Mouse (Mus musculus): ENCODE measurements around the gene Espnl.

Espnl gene

GRCm38 (mm10) chr1:91324646-91325045 lies 2.8 kb downstream of the Espnl start:
- no peak for DNase-seq (ENCODE audit: low spot score)

GRCm38 (mm10) chr1:91325488-91326042 lies 3.7 kb downstream of the Espnl start:
- DNase-seq (ENCODE audit: low spot score) = no peak

DNA sequence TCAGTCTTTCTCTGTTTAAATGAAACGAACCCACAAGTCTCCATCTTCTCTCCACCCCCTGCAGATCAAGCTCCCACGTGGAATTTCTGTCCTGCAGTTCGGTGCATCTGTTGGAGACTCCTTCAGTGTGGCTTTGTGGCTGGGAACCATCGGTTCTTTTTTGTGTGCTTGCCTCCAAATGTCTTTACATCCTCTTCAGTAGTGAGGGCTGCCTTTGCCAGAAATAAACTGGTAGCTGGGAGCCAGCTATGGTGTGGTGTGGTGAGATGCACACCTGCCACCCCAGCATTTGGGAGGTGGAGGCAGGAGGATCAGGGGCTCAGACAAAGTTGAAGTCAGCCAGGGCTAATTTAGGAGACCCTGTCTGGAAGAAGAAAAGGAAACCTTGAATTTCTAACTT lies 10.2 kb downstream of the Espnl start:
- no peak for DNase-seq (ENCODE audit: low spot score)

- DNase-seq (ENCODE audit: low spot score) = no peak
Observed at GRCm38 (mm10) chr1:91333582-91333981, 11.7 kb downstream of the Espnl start.

GRCm38 (mm10) chr1:91337355-91337754 lies 15.5 kb downstream of the Espnl start:
- DNase-seq (ENCODE audit: low spot score) = no peak

DNA sequence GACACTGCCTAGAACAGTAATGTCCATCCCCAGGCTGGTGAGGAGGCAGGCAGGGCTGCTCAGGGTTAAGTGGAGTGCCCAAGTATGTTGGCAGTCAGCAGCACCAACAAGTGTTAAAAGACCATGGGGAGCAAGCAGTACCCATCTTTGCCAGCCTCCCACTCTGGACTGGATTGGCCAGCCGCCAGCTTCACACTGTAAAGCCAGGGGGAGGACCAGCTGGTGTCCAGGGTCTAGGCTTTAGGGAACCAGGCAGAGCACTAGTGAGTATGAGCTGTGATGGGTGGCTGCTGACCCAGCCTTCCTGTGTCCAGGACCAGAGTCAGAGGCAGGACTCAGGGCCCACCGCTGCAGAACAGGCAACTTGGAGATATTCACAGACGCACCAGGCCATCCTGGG lies 22.1 kb downstream of the Espnl start:
- peak; percentile 13 for DNase-seq (ENCODE audit: low spot score)

DNA sequence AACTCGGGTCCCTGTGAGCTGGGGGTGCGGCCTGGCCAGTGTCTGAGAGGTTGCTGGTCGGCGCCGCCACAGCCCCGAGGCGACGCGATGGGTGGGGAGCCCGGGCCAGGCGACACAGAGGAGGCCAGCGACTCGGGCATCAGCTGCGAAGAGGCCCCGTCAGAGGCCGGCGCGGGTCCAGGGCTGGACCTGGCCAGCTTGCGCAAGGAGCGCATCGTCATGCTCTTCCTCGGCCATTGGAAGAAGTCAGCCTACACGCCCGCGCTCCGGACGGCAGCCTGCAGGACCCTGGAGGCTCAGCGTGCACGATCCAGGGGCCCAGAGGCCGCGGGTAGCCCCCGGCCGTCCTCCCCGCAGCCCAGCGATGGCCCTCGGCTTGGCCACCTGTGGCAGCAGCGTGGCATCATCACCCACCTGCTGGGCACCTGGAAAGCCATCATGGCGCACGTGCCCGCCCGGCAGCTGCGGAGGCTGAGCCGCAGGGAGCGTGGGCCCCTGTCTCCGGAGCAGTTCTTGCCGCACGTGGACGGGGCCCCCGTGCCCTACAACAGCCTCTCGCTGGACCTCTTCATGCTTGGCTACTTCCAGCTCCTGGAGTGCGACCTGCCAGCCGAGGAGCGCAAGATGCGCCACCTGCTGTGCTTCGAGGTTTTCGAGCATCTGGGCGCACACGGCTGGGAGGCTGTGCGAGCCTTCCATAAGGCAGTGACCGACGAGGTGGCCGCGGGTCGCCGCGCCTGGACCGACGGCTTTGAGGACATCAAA lies 23.2 kb downstream of the Espnl start:
- DNase-seq (ENCODE audit: low spot score) = no peak

GRCm38 (mm10) chr1:91346892-91347291 lies 25.0 kb downstream of the Espnl start:
- peak; percentile 45 for DNase-seq (ENCODE audit: low spot score)

- no peak for DNase-seq (ENCODE audit: low spot score)
Observed at GRCm38 (mm10) chr1:91350841-91351240, 29.0 kb downstream of the Espnl start, which contains the start of gene Klhl30. Klhl30 (plus strand) TSS chr1:91351016.

GRCm38 (mm10) chr1:91351249-91351648 lies 29.4 kb downstream of the Espnl start:
- DNase-seq (ENCODE audit: low spot score) = no peak

DNA sequence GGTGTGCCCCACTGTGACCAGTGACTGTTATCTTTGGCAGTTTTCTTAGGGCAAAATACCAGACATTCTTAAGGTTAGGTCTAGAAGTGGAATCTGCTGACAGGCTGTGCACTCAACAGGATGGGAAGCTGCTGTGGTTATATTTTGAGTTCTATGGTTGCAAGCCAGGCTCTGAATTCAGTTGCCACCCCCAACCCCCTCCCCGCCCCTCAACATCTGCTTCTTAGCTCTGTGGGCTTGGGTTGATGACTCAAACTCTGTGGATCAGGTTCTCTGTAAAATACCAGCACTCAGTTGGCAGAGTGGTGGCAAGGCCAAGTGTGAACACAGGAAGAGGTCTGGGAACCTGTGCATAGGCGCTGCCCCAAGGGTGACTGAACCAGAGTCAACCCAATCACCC lies 30.4 kb downstream of the Espnl start:
- no peak for DNase-seq (ENCODE audit: low spot score)

DNA sequence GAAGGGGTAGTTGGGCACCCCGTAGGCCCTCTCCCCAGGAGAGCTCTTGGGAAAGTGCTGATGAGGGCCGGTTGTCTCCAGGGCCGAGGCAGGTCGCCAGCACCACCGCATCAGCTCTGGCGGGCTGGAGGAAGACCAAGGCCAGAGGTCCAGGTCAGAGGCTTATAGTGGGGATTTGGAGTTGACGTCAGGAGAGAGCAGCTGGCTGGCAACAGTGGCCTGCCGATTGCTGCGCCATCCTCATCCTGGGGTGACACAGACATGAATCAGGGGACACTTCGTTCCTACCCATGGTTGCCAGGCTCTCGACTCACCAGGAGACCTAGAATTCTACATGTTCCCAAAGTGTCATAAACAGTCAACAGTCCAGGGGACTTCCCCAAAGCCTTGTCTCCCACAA lies 34.2 kb downstream of the Espnl start:
- DNase-seq (ENCODE audit: low spot score) = no peak

DNA sequence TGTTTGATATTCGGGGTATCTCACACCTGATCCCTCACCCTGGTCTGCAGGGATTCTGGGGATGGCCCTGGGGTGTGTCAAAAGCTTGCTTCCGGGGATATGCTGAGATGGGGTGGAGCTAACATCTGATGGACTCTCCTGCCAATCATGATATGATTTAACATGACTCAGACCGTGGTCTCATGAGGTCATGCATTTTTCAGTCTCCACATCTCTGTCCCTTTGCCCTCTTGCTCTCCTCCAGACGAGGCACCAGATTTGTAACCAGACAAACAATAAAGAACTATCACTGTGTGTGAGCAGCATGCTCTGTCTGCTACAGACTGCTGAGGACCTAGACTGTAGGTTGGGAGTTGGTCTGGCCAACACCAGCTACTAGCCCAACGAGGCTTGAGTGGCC lies 40.2 kb downstream of the Espnl start:
- DNase-seq (ENCODE audit: low spot score) = no peak

DNA sequence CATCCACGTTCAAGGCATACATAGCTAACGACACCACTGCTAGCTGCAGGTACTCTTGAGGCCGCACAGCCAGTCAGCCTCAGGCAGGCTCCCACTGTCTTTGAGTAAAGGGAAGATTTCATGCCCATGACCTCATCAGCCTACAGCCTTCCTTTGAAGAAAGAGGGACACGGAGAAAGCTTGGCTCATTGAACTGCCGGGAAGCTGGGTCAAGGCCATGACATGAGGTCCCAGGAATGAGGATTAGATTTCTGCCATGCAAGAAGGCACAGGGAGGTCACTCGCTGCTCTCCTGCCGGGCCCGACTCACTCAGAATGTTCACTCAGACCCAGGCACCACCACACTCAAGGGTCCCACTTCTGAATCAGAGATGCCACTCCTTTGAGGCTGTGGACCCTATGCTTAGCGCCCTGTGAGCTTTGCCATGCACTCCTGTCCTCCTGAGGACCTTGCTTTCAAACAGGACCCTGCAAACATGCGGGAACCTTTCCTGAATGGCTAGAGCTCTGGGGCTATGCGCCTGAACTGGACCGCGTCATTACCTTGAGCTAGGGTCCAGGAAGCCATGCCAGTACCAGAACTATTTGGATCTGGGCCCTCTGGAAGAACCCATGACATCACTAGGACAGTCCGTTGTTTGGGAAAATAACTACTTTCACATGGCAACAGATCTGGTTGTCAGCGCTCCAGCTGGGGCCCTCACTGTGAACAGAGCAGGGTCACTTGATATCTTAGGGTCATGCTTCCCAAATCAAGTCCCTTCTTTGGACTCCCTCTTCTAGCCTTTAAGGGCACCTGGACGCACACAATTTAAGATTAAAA lies 43.2 kb downstream of the Espnl start:
- DNase-seq (ENCODE audit: low spot score) = no peak

DNA sequence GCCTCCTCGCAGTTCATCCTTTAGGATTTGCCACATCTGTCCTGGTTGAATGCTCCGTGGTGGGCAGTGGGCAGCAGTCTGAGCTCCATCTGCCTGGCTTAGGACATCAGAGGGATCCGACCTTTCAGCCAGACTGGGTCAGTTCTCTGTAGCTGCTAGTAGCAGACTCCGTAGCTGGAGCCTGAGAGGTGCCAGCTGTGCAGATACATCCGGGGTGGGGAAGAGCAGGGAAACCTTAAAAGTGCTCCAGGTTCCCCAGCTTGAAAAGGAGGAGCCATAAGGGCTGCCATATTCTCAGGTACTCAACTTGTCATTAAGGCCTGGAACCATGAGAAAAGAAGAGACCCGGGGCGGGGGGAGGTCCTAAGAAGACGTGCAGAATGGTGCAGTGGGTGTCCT lies 43.9 kb downstream of the Espnl start:
- no peak for DNase-seq (ENCODE audit: low spot score)

DNA sequence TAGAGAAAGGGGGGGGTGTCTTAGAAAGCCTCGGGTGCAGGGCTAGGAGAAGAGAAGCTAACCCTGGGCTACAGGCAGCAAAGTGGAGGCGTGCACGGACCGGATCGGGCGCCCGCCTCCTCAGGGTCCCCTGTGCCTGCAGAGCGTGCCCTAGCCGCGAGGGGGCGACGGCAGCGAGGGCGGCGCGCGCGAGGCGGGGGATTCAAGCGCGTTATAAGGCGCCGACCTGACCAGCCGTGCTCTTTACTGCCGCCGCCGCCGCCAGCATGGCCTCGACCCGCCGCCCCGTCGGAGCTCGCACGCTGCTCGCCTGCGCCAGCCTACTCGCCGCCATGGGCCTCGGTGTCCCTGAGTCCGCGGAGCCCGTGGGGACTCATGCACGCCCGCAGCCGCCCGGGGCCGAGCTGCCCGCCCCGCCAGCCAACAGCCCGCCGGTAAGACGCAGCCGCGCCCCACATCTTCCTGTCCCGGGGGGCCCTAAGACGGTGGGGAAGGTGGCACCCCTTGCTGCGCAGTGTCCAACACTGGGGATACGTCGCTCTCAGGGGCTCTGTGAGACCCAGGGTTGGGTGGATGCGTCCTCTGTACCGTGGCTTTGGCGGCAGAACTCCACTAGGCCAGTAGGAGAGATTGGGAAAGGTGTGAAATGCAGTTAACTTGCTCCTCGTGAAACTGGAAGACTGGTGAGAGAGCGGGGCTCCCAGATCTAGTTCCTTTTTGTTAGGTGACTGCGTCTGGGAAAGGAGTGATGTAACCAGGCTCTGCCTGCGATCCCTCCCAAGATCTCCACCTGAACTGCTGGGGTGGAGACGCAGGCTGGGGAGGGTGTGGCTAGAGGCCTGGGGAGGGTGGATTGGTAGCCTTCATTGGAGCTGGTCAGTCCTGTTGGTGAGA lies 44.6 kb downstream of the Espnl start, which contains the start of gene Erfe:
TSS of gene Erfe (plus strand) at position 216 of the 894 bp plus-strand sequence.
- peak; percentile 62 for DNase-seq (ENCODE audit: low spot score)

- DNase-seq (ENCODE audit: low spot score) = no peak
Observed at GRCm38 (mm10) chr1:91367295-91367694, 45.4 kb downstream of the Espnl start.

GRCm38 (mm10) chr1:91369408-91369807 lies 47.5 kb downstream of the Espnl start:
- DNase-seq (ENCODE audit: low spot score) = no peak

DNA sequence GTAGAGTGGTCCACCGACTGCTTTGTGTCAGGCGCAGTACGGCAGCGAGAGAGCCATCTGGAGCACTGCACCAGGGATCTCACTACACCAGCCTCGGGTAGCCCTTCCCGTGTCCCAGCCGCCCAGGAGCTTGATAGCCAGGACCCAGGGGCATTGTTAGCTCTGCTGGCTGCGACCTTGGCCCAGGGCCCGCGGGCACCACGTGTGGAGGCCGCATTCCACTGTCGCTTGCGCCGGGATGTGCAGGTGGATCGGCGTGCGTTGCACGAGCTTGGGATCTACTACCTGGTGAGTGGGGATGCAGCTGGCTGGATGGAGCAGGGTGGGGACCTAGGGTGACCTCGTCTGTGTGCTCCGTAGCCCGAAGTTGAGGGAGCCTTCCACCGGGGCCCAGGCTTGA lies 48.2 kb downstream of the Espnl start:
- DNase-seq (ENCODE audit: low spot score) = no peak

- no peak for DNase-seq (ENCODE audit: low spot score)
Observed at GRCm38 (mm10) chr1:91373414-91373835, 51.5 kb downstream of the Espnl start.

GRCm38 (mm10) chr1:91380453-91381090 lies 58.7 kb downstream of the Espnl start:
- peak; percentile 63 for DNase-seq (ENCODE audit: low spot score)
